Mouse (Mus musculus) E14TG2a.4 (cell line): ENCODE measurements around the gene Fscn2.
"Not testable (repeated sequence)": the region's sequence is repeated elsewhere in the genome, so short reads cannot be mapped to it uniquely, and the experiment has no call there.

Experiments
- H3K27me3 ChIP-seq: 2 replicates; pipeline ENCODE4 v1.6.1; 2014; ENCODE audit warnings: low read length, control low read depth; ENCODE audit not compliant: insufficient read depth
- H3K36me3 ChIP-seq: 2 replicates; pipeline ENCODE4 v1.6.1; 2014; ENCODE audit warnings: low read length, control low read depth; ENCODE audit not compliant: insufficient read depth
- H3K4me1 ChIP-seq: replicated peaks from 2 replicates; pipeline ENCODE4 v1.6.1; 2014; ENCODE audit warnings: low read depth, low read length, control low read depth
- H3K4me3 ChIP-seq: replicated peaks from 2 replicates; pipeline ENCODE4 v1.5.1; 2014; ENCODE audit warnings: mild to moderate bottlenecking, low read length
- H3K9me3 ChIP-seq: 2 replicates; pipeline ENCODE4 v1.6.1; 2014; ENCODE audit warnings: low read length, control low read depth
- CTCF ChIP-seq: conservative IDR thresholded peaks from 2 replicates; pipeline ENCODE4 v1.5.1; 2014; ENCODE audit warnings: low read length
- NANOG ChIP-seq: IDR thresholded peaks from 2 replicates; pipeline ENCODE4 v1.6.1; 2014; ENCODE audit warnings: borderline replicate concordance, low read length, mixed read lengths
- POU5F1 ChIP-seq: IDR thresholded peaks from 2 replicates; pipeline ENCODE4 v1.6.1; 2014; ENCODE audit warnings: low read length, borderline replicate concordance

The Fscn2 gene

DNA sequence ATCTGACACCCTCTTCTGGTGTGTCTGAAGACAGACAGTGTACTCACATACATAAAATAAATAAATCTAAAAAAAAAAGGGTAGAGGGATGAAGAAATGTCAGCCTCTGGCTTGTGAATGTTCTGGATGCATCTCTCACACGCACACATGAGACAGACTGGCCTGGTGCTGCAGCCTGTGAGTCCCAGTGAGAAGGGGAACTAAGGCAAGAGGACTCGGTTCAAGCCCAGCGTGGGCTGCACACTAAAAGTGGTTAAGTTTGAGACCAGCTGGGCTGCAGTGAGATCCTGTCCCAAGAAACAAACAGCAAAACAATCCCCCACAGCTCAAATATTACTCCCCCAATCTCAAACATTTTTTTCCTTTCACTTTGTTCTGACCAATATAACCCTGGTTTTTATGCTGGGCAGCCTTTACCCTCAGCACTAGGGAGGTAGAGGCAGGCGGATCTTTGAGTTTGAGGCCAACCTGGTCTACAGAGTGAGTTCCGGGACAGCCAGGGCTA lies 18.6 kb upstream of the Fscn2 start:
- Histone ChIP-seq H3K27me3 (no peaks in the 10 kb centered on the region), H3K9me3 (peaks cover 85% of the 10 kb centered on the region), H3K4me3 (no peak overlapping the region), H3K4me1 (no peaks in the 10 kb centered on the region), H3K36me3 (peaks cover 21% of the 10 kb centered on the region)
- TF ChIP-seq CTCF (no peak), POU5F1 (no peak), NANOG (no peak)

DNA sequence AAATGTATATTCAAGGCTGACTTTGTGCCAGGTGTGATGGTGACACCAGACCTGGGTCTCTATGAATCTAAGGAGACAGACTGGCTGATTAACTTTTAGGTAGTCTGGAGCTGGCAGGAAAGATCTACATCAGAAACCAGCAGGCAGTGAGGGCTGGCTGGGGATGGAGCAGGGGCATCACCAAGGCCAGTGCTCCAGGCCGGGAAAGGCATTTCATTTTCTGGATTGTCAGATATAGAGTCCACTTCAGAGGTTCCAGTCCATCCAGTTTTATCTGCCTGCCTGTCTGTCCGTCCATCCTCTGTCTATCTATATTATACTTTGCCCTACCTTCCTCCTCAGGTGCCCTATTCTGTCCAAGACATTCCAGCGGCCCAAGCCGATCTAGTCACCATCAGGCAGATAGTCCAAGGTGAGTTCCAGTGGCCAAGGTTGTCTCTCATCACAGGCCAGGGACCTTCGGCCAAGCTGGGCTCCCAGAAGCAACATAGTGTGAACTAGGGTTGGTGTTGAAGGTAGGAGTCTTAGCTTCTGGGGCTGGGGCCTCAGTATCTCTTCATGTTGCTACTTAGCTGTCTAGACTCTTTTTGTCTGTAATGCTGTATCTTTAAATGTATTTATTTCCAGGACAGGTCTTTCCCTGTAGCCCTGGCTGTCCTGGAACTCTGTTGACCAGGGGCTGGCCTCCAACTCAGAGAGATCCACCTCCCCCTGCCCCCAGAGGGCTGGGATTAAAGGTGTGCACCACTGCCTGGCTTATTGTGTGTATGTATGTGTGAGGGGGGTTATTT lies 17.6 kb upstream of the Fscn2 start:
- TF ChIP-seq NANOG (no peak), CTCF (no peak), POU5F1 (no peak)
- Histone ChIP-seq H3K36me3 (peaks cover 23% of the 10 kb centered on the region), H3K4me1 (no peaks in the 10 kb centered on the region), H3K27me3 (no peaks in the 10 kb centered on the region), H3K9me3 (peaks cover 77% of the 10 kb centered on the region), H3K4me3 (no peak overlapping the region)

DNA sequence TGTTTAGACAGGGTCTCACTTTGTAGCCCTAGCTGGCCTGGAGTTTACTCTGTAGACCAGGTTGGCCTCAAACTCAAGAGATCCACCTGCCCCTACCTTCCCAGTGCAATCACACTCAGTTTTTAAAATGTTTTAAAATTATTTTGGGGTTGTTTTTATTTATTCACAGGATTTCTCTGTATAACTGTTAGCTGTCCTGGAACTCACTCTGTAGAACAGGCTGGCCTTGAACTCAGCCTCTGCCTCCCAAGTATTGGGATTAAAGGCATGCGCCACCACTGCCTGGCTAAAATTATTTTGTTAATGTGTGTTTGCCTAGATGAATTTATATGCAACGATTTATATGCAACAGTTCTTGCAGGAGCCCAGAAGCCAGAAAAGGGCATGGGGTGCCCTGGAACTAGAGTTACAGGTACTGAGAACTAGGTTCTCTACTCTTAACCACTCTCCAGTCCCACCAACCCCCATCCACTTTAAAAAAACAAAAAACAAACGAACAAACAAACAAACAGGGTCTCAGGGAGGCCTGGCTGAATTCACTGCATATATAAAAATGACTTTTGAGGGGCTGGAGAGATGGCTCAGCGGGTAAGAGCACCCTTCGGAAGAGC lies 16.9 kb upstream of the Fscn2 start:
- Histone ChIP-seq H3K4me1 (peaks cover 7% of the 10 kb centered on the region), H3K27me3 (no peaks in the 10 kb centered on the region), H3K4me3 (no peak overlapping the region), H3K9me3 (peaks cover 70% of the 10 kb centered on the region), H3K36me3 (peaks cover 23% of the 10 kb centered on the region)
- no peak for TF ChIP-seq POU5F1
- no peak for TF ChIP-seq CTCF
- no peak for TF ChIP-seq NANOG

DNA sequence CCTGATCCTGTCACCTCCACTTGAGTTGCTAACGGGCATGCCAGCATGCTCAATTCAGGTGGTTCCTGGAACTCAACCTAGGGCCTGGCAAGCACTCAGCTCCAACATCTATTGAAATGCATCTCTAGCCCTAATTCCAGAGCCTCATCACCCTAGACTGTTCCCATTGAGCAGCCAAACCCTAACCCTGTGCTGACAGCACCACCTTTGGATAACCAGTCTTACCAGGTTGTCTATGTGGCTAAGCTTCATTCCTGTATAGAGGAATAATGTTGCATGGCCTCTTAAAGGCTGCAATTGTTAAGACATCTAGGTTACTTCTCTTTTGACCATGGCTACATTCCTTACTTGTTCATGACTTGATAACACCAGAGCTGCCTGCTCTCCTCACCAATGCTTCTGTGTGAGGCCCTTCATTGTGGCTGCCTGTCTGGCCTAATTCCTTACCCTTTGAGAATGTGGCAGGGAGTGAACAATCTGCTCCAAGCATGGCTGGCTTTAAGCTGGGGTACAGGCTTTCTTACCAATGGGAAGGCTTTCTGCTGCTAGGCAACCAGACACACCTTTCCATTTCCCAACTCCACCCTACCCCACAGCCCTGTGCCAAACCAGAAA lies 16.2 kb upstream of the Fscn2 start:
- peaks cover 11% of the 10 kb centered on the region for H3K4me1 ChIP-seq
- H3K9me3 ChIP-seq, result peaks cover 64% of the 10 kb centered on the region
- TF ChIP-seq POU5F1, result no peak
- no peak for TF ChIP-seq CTCF
- no peak for TF ChIP-seq NANOG
- peaks cover 23% of the 10 kb centered on the region for H3K36me3 ChIP-seq
- no peak overlapping the region for H3K4me3 ChIP-seq
- no peaks in the 10 kb centered on the region for H3K27me3 ChIP-seq

DNA sequence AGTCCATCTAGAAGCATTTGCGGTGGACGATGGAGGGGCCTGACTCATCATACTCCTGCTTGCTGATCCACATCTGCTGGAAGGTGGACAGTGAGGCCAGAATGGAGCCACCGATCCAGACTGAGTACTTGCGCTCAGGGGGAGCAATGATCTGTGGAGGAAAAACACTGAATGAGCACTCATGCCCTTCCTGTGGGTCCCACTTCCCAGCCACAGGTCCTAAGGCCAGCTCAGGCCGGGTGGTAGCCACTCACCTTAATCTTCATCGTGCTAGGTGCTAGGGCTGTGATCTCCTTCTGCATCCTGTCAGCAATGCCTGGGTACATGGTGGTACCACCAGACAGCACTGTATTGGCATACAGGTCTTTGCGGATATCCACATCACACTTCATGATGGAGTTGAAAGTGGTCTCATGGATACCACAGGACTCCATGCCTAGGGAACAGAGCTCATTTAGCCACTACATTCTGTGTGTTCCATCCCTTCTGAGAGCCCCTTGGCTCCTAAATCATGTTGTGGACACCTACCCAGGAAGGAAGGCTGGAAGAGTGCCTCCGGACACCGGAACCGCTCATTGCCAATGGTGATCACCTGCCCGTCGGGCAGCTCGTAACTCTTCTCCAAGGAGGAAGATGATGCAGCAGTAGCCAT lies 14.8 kb upstream of the Fscn2 start:
- H3K27me3 ChIP-seq, result not testable (repeated sequence)
- peaks cover 23% of the 10 kb centered on the region for H3K36me3 ChIP-seq
- peaks cover 23% of the 10 kb centered on the region for H3K4me1 ChIP-seq
- peaks cover 54% of the 10 kb centered on the region for H3K9me3 ChIP-seq
- H3K4me3 ChIP-seq, result peak overlapping the region; percentile 46

DNA sequence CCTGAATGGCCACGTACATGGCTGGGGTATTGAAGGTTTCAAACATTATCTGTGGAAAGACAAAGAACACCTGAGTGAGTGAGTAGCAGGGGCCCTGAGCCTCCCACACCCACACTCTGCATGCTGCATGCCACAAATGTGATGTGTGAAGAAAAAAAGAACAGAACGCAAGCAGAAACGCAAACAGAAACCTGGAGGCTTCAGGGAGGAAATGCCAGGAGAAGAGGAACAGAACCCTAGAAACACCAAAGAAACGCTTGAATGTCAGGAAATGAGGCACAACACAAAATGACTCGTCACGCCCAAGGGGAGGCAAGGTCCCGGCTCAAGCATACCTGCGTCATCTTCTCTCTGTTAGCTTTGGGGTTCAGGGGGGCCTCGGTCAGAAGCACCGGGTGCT lies 14.0 kb upstream of the Fscn2 start:
- no peaks in the 10 kb centered on the region for H3K27me3 ChIP-seq
- peaks cover 29% of the 10 kb centered on the region for H3K4me1 ChIP-seq
- H3K4me3 ChIP-seq, result peak overlapping the region; percentile 89
- TF ChIP-seq NANOG (no peak), CTCF (no peak), POU5F1 (no peak)
- H3K36me3 ChIP-seq, result peaks cover 23% of the 10 kb centered on the region
- peaks cover 48% of the 10 kb centered on the region for H3K9me3 ChIP-seq

DNA sequence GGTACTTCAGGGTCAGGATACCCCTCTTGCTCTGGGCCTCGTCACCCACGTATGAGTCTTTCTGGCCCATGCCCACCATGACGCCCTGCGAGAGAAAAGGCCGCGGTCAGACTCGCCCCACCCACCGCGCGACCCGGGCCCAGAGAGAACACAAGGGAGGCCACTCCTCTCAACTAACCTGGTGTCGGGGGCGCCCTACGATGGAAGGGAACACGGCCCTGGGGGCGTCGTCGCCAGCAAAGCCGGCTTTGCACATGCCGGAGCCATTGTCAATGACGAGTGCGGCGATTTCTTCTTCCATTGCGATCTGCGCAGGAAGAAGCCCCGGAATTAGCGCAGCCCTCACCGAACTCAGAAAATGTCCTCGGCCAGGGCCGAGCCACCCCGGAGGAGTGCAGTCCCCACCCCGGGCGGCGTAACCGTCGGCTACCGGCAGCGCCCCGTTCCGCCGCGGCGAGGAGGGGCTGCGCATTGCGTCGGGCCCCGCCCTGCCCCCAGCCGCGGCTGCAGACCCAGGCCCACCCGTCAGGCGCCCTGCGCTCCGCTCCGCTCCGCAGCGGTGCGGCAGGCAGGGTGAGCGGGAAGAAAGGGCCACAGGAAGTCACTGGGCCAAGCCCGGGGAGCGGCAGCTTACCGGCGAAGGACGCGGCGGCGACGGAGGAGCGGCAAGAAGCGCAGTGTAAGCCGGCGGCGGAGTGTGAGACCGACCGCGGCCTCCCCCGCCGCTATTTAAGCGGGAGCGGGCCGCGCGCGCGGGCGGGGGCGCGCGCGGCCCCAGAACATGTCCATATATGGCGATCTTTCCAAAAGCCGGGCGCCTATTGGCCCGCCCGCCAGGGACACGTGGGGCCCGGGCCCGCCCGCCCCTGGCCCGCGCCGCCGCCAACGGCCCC lies 13.3 kb upstream of the Fscn2 start, which contains the start of gene Actg1:
Gene Actg1 (minus strand): TSS at position 752 of the 893 bp plus-strand sequence.
- TF ChIP-seq CTCF, result no peak
- TF ChIP-seq NANOG, result no peak
- H3K36me3 ChIP-seq, result peaks cover 23% of the 10 kb centered on the region
- peaks cover 35% of the 10 kb centered on the region for H3K4me1 ChIP-seq
- peak within 1 kb of the TSS; percentile 89 for H3K4me3 ChIP-seq
- H3K27me3 ChIP-seq, result 0 out of 2 replicates have a peak, but pooled peaks cover 3% of the 10 kb centered on the region
- peaks cover 41% of the 10 kb centered on the region for H3K9me3 ChIP-seq
